Mouse (Mus musculus) embryonic fibroblast, embryonic 13.5 days (primary cell): ENCODE data around the gene Ncoa3. TPM values are rescaled to one million over a fixed set of nuclear protein-coding genes. Genes with fewer than 3 reads are reported as not detected.
"Not testable (repeated sequence)": the region's sequence is repeated elsewhere in the genome, so short reads cannot be mapped to it uniquely, and the experiment has no call there.

ENCODE experiments used
- H3K27ac ChIP-seq: 2 replicates; pipeline ENCODE4 v1.5.1; 2012; ENCODE audit warnings: low read length, control low read depth, inconsistent platforms; ENCODE audit not compliant: insufficient read depth
- H3K4me1 ChIP-seq: 2 replicates; pipeline ENCODE4 v1.6.1; 2011; ENCODE audit warnings: low read length; ENCODE audit not compliant: control insufficient read depth, insufficient read depth
- H3K4me3 ChIP-seq: 2 replicates; pipeline ENCODE4 v1.5.1; 2011; ENCODE audit warnings: mild to moderate bottlenecking, control low read depth, low read length; ENCODE audit not compliant: insufficient read depth
- CTCF ChIP-seq: IDR thresholded peaks from 2 replicates; pipeline ENCODE4 v1.5.1; 2011; ENCODE audit warnings: mild to moderate bottlenecking, control low read depth, low read length, moderate library complexity, borderline replicate concordance; ENCODE audit not compliant: insufficient read depth
- POLR2A ChIP-seq: IDR thresholded peaks from 2 replicates; pipeline ENCODE4 v1.6.1; 2011; ENCODE audit warnings: low read depth, mild to moderate bottlenecking, control low read depth, low read length, moderate library complexity
- polyA plus RNA-seq: library from polyadenylated mRNA; stranded (reverse); fragments of >200 nt; gene quantifications from 2 replicates; pipeline ENCODE4 v1.2.4, GENCODE M21; 2011; ENCODE audit warnings: low read depth; ENCODE audit not compliant: missing spikeins, insufficient read length

Gene Ncoa3
- 21.6 and 27.2 TPM in 2 replicates for polyA plus RNA-seq

GRCm38 (mm10) chr2:165992270-165993172 lies at the start of gene Ncoa3:
Gene Ncoa3 (plus strand): TSS chr2:165992636.
- peak; percentile 93 for TF ChIP-seq POLR2A
- TF ChIP-seq CTCF, result no peak
- H3K27ac ChIP-seq, result peak within 1 kb of the TSS; percentile 16; the same call in 1 of the 2 replicates
- H3K4me3 ChIP-seq, result peak within 1 kb of the TSS; percentile 81
- H3K4me1 ChIP-seq, result no peaks in the 10 kb centered on the region

DNA sequence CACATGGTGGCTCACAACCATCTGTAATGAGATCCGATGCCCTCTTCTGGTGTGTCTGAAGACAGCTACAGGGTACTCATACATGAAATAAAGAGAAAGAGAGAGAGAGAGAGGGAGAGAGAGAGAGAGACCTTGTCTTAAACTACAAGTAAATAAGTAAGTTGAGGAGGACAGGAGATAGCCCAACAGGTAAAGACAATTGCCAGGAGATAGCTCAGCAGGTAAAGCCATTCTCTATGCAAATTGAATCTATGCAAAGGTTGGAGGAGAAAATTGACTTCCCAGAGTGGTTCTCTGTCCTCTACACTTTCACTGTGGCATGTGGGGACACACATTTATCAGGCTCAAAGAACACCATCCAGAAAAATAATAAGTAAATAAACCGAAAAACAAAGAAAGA lies 49.3 kb upstream of the Ncoa3 start:
- Histone ChIP-seq H3K4me1 (no peaks in the 10 kb centered on the region), H3K27ac (no peak overlapping the region), H3K4me3 (no peak overlapping the region)
- TF ChIP-seq CTCF, result no peak
- no peak for TF ChIP-seq POLR2A

DNA sequence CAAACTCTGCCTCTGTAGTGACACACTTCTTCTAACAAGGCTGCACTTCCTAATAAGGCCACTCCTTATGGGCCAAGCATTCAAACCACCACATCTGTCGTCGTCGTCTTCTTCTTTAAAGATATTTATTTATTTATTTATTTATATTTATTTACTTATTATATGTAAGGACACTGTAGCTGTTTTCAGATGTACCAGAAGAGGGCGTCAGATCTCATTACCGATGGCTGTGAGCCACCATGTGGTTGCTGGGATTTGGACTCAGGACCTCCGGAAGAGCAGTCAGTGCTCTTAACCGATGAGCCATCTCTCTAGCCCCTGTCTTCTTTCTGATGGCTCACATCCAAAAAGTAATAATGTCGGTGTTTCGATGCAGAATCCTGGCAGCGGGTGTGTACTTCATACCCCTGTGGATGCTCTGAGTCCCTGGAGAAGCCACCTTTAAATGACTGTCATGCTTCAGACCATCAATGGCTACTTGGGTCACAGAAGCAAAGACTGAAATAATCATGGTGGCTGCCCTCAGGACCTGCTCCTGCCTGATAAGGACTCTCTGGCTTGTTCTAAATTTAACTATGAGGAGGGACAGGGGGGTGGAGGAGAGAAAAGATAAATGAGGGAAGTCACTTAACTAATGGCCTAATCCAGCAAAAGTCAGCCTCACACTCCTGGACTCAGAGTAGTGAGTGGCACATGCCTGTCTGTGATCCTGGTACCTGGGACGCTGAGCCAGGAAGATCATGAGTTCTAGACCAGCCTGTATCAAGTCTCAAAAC lies 47.7 kb upstream of the Ncoa3 start:
- H3K27ac ChIP-seq, result no peak overlapping the region
- H3K4me1 ChIP-seq, result no peaks in the 10 kb centered on the region
- no peak for TF ChIP-seq POLR2A
- TF ChIP-seq CTCF, result no peak
- no peak overlapping the region for H3K4me3 ChIP-seq

DNA sequence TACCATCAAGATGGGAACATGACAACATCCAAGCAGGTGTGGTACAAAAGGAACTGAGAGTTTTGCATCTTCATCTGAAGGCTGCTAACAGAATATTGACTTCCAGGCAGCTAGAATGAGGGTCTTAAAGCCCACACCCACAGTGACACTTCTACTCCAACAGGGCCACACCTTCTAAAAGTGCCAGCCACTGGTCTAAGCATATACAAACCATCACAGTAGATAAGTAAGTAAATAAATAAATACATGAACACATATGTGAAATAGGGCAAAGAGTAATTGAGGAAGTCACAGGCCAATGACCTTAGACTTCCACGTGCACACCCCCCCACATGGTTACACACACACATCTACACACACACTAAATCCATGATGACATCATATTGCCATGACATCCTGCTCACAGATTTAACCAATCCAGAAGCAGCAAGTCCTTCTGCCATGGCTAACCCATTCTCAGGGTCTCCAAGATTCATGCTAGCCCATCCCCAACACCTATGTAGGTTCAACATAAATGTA lies 46.3 kb upstream of the Ncoa3 start:
- H3K4me1 ChIP-seq, result no peaks in the 10 kb centered on the region
- TF ChIP-seq CTCF (no peak), POLR2A (no peak)

GRCm38 (mm10) chr2:165948007-165948406 lies 44.4 kb upstream of the Ncoa3 start:
- TF ChIP-seq CTCF, result no peak
- TF ChIP-seq POLR2A, result no peak
- Histone ChIP-seq H3K4me3 (no peak overlapping the region), H3K4me1 (no peaks in the 10 kb centered on the region), H3K27ac (no peak overlapping the region)

More for the DNA sequence above, 46.3 kb upstream of the Ncoa3 start:
- Histone ChIP-seq H3K27ac (no peak overlapping the region), H3K4me3 (no peak overlapping the region)

DNA sequence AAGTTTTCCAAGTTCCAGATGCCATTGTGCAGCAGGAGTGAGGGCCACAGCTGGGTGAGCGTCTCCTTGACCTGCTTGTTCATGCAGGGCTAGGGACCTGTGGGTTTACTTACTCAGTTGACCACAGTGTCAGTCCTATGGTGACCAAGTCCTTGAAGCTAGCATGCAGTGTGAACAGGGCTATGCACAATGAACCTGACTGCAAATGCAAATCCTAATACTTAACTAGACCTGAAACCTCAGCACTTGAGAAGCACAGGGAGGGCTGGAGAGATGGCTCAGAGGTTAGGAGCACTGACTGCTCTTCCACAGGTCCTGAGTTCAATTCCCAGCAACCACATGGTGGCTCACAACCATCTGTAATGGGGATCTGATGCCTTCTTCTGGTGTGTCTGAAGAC lies 43.7 kb upstream of the Ncoa3 start:
- H3K4me3 ChIP-seq, H3K4me1 ChIP-seq, H3K27ac ChIP-seq: not testable (repeated sequence)

DNA sequence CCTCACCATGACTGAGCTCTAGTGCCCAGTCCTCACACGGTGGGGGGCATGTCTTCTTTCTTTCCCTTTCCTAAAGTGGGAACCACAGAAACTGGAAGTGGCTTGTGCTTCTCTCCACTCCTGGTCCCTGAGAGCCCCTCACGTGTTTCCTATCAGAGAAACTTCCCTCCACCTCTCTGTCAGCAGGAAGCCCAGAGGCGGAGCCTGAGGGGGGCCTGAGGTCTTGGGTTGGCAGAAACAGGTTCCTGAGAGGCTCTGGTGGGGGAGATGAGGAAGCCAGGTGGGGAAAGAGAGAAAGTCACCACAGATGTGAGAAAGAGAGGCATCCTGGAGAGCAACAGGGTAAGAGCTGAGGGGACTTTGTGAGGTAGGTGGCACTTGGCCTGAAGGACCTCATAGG lies 42.7 kb upstream of the Ncoa3 start:
- Histone ChIP-seq H3K4me3 (no peak overlapping the region), H3K4me1 (no peaks in the 10 kb centered on the region), H3K27ac (no peak overlapping the region)
- TF ChIP-seq CTCF, result no peak
- no peak for TF ChIP-seq POLR2A

GRCm38 (mm10) chr2:165951432-165952068 lies 40.9 kb upstream of the Ncoa3 start:
- no peak overlapping the region for H3K4me3 ChIP-seq
- no peaks in the 10 kb centered on the region for H3K4me1 ChIP-seq
- TF ChIP-seq CTCF (no peak), POLR2A (no peak)
- H3K27ac ChIP-seq, result no peak overlapping the region

DNA sequence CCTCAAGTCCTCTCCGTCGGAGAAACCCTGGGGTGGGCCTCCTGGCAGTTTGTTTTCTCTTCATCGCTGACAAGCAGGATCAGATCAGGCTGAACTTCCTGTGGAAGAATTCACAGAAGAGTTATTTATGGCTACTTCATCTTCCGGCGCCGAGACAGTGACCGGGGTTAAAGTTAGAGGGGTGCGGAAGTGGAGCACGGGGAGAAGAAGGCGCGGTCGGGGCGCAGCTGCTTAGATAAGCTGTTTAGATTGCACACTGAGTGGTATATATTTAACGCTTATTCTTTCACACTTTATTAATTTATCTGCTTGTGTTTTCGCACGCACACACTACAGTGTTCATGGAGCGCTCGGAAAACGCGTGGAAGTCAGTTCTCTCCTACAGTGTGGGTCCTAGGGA lies 37.6 kb upstream of the Ncoa3 start:
- Histone ChIP-seq H3K4me3 (no peak overlapping the region), H3K4me1 (no peaks in the 10 kb centered on the region), H3K27ac (no peak overlapping the region)
- TF ChIP-seq POLR2A (no peak), CTCF (no peak)

- H3K27ac ChIP-seq, result no peak overlapping the region
- TF ChIP-seq CTCF (no peak), POLR2A (no peak)
- no peaks in the 10 kb centered on the region for H3K4me1 ChIP-seq
- H3K4me3 ChIP-seq, result no peak overlapping the region
Observed at GRCm38 (mm10) chr2:165955386-165955785, 37.0 kb upstream of the Ncoa3 start.
